Mouse (Mus musculus): ENCODE measurements around the gene Sim2. TPM values are rescaled to one million over a fixed set of nuclear protein-coding genes. Genes with fewer than 3 reads are reported as not detected.
A peak's percentile ranks its signal among the peaks of the same experiment; 100 is the strongest.

The Sim2 gene
- total and polyA plus RNA-seq, 2 experiments: not detected

DNA sequence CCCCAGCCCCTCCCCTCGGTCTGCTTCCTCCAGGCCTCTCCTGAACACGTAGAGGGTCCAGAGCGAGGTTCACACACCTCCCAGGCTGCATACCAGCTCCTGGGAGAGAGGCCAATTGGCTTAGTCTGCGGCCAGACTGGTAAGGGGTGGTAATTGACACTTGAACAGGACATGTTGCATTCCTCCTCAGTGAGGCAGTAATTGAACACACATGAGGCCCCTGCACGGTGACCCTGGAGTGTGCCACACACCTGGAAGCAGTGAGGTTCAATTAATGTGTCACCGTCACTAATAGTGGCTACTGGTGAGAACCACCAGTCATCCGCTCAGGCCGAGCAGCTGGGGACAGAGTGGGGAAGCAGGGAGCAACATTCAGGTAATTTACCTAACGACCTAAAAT, 24.9 kb upstream of the Sim2 start:
- Histone ChIP-seq H3K9ac (ENCODE audit: low read depth, low read length) (no peak overlapping the region), H3K79me2 (ENCODE audit: control insufficient read depth, insufficient read depth, low read length) (no peaks in the 10 kb centered on the region), H3K27me3 (ENCODE audit: control insufficient read depth, insufficient read depth, low read length) (no peaks in the 10 kb centered on the region), H3K27ac (replicated peaks; ENCODE audit: insufficient read depth, low read depth, low read length) (no peak overlapping the region), H3K36me3 (ENCODE audit: control insufficient read depth, insufficient read depth, low read length) (no peaks in the 10 kb centered on the region), H3K4me3 (ENCODE audit: insufficient read depth, low read depth, low read length) (no peak overlapping the region), H3K4me1 (ENCODE audit: control insufficient read depth, insufficient read depth, low read length) (no peaks in the 10 kb centered on the region)
- TF ChIP-seq CTCF (IDR thresholded peaks at IDR 0.05; ENCODE audit: low read depth, low read length) (no peak), POLR2A (IDR thresholded peaks at IDR 0.05; ENCODE audit: extremely low read depth, insufficient read depth, low read length) (no peak)
- WGBS: 85% methylated on average over 9 of the region's 9 CpGs
- no peak for DNase-seq (ENCODE audit: extremely low read depth, low read depth, low spot score)

DNA sequence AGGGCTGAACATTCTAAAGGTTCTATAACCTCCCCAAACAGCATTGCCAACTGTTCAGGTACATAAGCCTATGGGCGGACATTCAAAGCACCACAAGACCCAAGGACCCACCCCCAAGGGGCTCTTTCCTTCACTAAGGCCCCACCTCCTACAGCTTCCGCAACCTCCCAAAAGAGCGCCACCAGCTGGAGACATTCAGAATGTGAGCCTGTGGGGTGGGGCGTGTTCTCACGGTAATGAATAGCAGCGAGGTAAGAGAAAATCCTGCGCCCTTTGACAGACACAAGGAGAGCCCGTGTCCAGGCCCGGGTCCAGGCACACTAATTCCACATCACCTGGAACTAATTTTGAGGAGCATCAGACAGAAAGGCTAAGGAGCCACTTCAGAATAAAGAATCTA, 20.5 kb upstream of the Sim2 start:
- no peaks in the 10 kb centered on the region; the same call in 1 of the 2 replicates for H3K27me3 ChIP-seq (ENCODE audit: control insufficient read depth, insufficient read depth, low read length)
- no peak for DNase-seq (ENCODE audit: extremely low read depth, low read depth, low spot score)
- no peak for TF ChIP-seq CTCF (IDR thresholded peaks at IDR 0.05; ENCODE audit: low read depth, low read length)
- TF ChIP-seq POLR2A (IDR thresholded peaks at IDR 0.05; ENCODE audit: extremely low read depth, insufficient read depth, low read length): no peak

DNA sequence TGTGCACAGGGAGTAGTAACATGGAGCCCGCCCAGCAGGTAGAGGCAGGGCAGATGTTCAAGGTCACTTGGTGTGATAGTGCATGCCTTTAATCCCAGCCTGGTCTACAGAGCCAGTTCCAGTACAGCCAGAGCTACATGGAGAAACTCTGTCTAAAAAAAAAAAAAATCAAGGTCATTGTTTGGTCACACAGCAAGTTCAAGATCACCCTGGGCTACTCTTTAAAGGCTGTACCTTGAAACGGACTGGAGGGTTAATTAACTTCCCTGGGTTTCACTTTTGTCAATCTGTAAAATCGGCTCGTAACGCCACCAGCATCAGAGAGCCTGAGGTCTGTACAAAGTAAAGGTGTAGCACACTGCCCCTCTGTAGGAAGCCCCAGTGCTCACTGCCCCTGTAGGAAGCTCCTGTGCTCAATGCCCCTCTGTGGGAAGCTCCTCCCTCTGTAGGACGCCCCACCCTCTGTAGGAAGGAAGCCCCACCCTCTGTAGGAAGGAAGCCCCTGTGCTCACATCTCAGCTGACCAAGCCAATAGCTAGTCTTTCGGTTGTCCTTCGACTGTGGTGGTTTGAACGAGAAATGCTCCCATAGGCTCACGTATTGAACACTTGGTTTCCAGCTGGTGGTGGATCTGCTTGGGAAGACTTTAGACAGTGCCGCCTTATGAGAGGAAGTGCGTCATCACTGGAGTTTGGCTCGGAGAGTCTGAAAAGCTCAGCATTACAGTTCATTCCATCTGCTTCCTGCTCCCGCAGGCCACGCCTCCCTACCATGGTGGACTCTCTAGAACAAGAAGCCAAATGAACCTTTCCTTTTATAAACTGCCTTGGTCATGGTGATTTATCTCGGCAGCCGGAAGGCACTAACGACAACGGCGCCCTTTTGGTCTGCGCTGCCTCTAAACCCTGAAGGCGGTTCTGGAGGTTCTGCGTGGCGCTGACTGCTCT, 18.7 kb upstream of the Sim2 start:
- DNase-seq (ENCODE audit: extremely low read depth, low read depth, low spot score): peak; percentile 13
- H3K4me3 ChIP-seq (ENCODE audit: insufficient read depth, low read depth, low read length): no peak overlapping the region; the same call in 1 of the 2 replicates
- WGBS: 70% methylated on average over 24 of the region's 24 CpGs
- no peaks in the 10 kb centered on the region for H3K36me3 ChIP-seq (ENCODE audit: control insufficient read depth, insufficient read depth, low read length)
- no peak overlapping the region for H3K27ac ChIP-seq (replicated peaks; ENCODE audit: insufficient read depth, low read depth, low read length)
- H3K9ac ChIP-seq (ENCODE audit: low read depth, low read length): no peak overlapping the region
- no peak for TF ChIP-seq CTCF (IDR thresholded peaks at IDR 0.05; ENCODE audit: low read depth, low read length)
- TF ChIP-seq POLR2A (IDR thresholded peaks at IDR 0.05; ENCODE audit: extremely low read depth, insufficient read depth, low read length): no peak
- H3K4me1 ChIP-seq (ENCODE audit: control insufficient read depth, insufficient read depth, low read length): no peaks in the 10 kb centered on the region
- H3K79me2 ChIP-seq (ENCODE audit: control insufficient read depth, insufficient read depth, low read length): no peaks in the 10 kb centered on the region
- no peaks in the 10 kb centered on the region; the same call in 1 of the 2 replicates for H3K27me3 ChIP-seq (ENCODE audit: control insufficient read depth, insufficient read depth, low read length)

More for the DNA sequence above, 20.5 kb upstream of the Sim2 start:
- no peaks in the 10 kb centered on the region for H3K36me3 ChIP-seq (ENCODE audit: control insufficient read depth, insufficient read depth, low read length)
- H3K9ac ChIP-seq (ENCODE audit: low read depth, low read length): no peak overlapping the region
- no peak overlapping the region for H3K27ac ChIP-seq (replicated peaks; ENCODE audit: insufficient read depth, low read depth, low read length)
- no peak overlapping the region for H3K4me3 ChIP-seq (ENCODE audit: insufficient read depth, low read depth, low read length)
- H3K4me1 ChIP-seq (ENCODE audit: control insufficient read depth, insufficient read depth, low read length): no peaks in the 10 kb centered on the region
- H3K79me2 ChIP-seq (ENCODE audit: control insufficient read depth, insufficient read depth, low read length): no peaks in the 10 kb centered on the region
- 84% methylated on average over 9 of the region's 9 CpGs for WGBS

DNA sequence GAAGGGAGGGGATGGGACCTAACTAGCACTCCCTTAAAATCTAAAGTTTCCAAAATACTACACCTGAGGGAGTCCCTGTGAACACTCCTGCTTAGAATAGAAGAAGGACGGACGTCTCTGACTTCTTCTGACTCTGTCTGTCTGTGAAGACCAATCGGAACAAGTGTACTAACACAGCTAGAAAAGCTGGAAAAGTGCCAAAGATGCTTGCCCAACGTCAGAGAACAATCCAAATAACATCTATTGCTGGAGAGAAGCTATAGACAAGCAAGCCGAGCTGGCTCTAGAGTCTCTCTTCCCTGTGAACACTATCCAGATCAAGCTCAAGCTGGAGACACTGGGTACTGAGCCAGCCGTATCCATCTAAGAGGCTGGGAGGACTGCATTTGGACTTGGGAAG, 18.0 kb upstream of the Sim2 start:
- TF ChIP-seq CTCF (IDR thresholded peaks at IDR 0.05; ENCODE audit: low read depth, low read length) (no peak), POLR2A (IDR thresholded peaks at IDR 0.05; ENCODE audit: extremely low read depth, insufficient read depth, low read length) (no peak)
- H3K27ac ChIP-seq (replicated peaks; ENCODE audit: insufficient read depth, low read depth, low read length): no peak overlapping the region
- H3K79me2 ChIP-seq (ENCODE audit: control insufficient read depth, insufficient read depth, low read length): no peaks in the 10 kb centered on the region
- 47% methylated on average over 6 of the region's 6 CpGs for WGBS
- no peaks in the 10 kb centered on the region; the same call in 1 of the 2 replicates for H3K27me3 ChIP-seq (ENCODE audit: control insufficient read depth, insufficient read depth, low read length)
- no peaks in the 10 kb centered on the region for H3K4me1 ChIP-seq (ENCODE audit: control insufficient read depth, insufficient read depth, low read length)
- H3K9ac ChIP-seq (ENCODE audit: low read depth, low read length): no peak overlapping the region
- DNase-seq (ENCODE audit: extremely low read depth, low read depth, low spot score): peak; percentile 3
- no peak overlapping the region for H3K4me3 ChIP-seq (ENCODE audit: insufficient read depth, low read depth, low read length)
- no peaks in the 10 kb centered on the region for H3K36me3 ChIP-seq (ENCODE audit: control insufficient read depth, insufficient read depth, low read length)

DNA sequence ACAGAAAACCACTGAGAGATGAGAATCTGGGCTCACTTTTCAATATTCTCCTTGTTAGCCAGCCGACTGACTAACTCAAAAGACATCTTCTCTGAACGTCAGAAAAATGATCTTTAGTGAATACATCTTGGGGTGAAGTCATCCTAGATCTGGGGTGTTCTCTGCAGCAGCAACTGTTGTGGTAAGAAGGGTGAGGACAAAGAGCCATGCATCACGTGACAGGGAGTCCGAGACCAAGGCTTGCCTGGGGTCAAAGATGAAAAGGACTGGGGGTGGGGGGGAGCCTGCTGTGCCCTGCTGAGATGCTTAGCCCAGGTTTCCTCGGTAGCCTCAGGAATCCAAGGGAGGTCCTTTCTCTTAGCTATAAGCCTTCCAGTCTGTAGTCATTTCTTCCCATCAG, 17.5 kb upstream of the Sim2 start:
- H3K27me3 ChIP-seq (ENCODE audit: control insufficient read depth, insufficient read depth, low read length): no peaks in the 10 kb centered on the region; the same call in 1 of the 2 replicates
- TF ChIP-seq POLR2A (IDR thresholded peaks at IDR 0.05; ENCODE audit: extremely low read depth, insufficient read depth, low read length) (no peak), CTCF (IDR thresholded peaks at IDR 0.05; ENCODE audit: low read depth, low read length) (no peak)
- no peak overlapping the region for H3K9ac ChIP-seq (ENCODE audit: low read depth, low read length)
- H3K79me2 ChIP-seq (ENCODE audit: control insufficient read depth, insufficient read depth, low read length): no peaks in the 10 kb centered on the region
- no peak for DNase-seq (ENCODE audit: extremely low read depth, low read depth, low spot score)
- H3K4me1 ChIP-seq (ENCODE audit: control insufficient read depth, insufficient read depth, low read length): no peaks in the 10 kb centered on the region
- H3K4me3 ChIP-seq (ENCODE audit: insufficient read depth, low read depth, low read length): no peak overlapping the region
- H3K27ac ChIP-seq (replicated peaks; ENCODE audit: insufficient read depth, low read depth, low read length): no peak overlapping the region
- H3K36me3 ChIP-seq (ENCODE audit: control insufficient read depth, insufficient read depth, low read length): no peaks in the 10 kb centered on the region
- WGBS: 68% methylated on average over 5 of the region's 5 CpGs

DNA sequence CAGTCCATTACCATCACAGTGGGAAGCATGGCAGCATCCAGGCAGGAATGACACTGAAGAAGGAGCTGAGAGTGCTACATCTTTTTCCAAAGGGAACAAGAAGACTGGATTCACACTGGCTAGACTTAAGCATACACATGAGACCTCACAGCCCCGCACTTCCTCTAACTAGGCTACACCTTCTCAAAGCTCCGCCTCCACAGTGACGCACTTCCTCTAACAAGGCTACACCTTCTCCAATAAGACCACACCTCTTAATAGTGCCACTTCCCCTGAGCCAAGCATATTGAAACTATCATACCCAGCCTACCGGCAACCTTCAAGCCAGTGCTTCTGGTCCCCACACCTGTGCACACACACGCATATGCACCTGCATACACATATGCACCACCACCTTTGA, 15.7 kb upstream of the Sim2 start:
- Histone ChIP-seq H3K4me3 (ENCODE audit: insufficient read depth, low read depth, low read length) (no peak overlapping the region), H3K27me3 (ENCODE audit: control insufficient read depth, insufficient read depth, low read length) (no peaks in the 10 kb centered on the region; the same call in 1 of the 2 replicates), H3K9ac (ENCODE audit: low read depth, low read length) (no peak overlapping the region), H3K79me2 (ENCODE audit: control insufficient read depth, insufficient read depth, low read length) (no peaks in the 10 kb centered on the region), H3K27ac (replicated peaks; ENCODE audit: insufficient read depth, low read depth, low read length) (no peak overlapping the region), H3K4me1 (ENCODE audit: control insufficient read depth, insufficient read depth, low read length) (no peaks in the 10 kb centered on the region), H3K36me3 (ENCODE audit: control insufficient read depth, insufficient read depth, low read length) (no peaks in the 10 kb centered on the region)
- DNase-seq (ENCODE audit: extremely low read depth, low read depth, low spot score): no peak
- 98% methylated on average over 5 of the region's 5 CpGs for WGBS
- TF ChIP-seq POLR2A (IDR thresholded peaks at IDR 0.05; ENCODE audit: extremely low read depth, insufficient read depth, low read length): no peak
- no peak for TF ChIP-seq CTCF (IDR thresholded peaks at IDR 0.05; ENCODE audit: low read depth, low read length)

Data from liver, adult 2 months (tissue).